Mouse (Mus musculus) limb, embryonic 11.5 days (tissue): Measurements from ENCODE around the gene Ero1l. TPM values are rescaled to one million over a fixed set of nuclear protein-coding genes. Genes with fewer than 3 reads are reported as not detected.

Experiments used
- ATAC-seq: fragments of 200-750 bp; cut with Nextera tagmentation; 2 replicates; pipeline ENCODE4 v1.8.0; 2017; ENCODE audit warnings: low read depth; ENCODE audit not compliant: insufficient number of reproducible peaks, low FRiP score, low TSS enrichment
- DNase-seq: peaks from one replicate; pipeline ENCODE4 v3.0.0-alpha.2; 2015; ENCODE audit warnings: low spot score
- H3K27ac ChIP-seq: fragments of 300-500 bp; sonication (generic); replicated peaks from 2 replicates; pipeline ENCODE4 v1.5.1; 2014; ENCODE audit warnings: low read depth, mild to moderate bottlenecking, low read length
- H3K27me3 ChIP-seq: fragments of 300-500 bp; sonication (generic); 2 replicates; pipeline ENCODE4 v1.6.1; 2014; ENCODE audit warnings: mild to moderate bottlenecking, low read length, mixed read lengths; ENCODE audit not compliant: control insufficient read depth, insufficient read depth
- H3K36me3 ChIP-seq: fragments of 300-500 bp; sonication (generic); 2 replicates; pipeline ENCODE4 v1.6.1; 2014; ENCODE audit warnings: mild to moderate bottlenecking, low read length, moderate library complexity, mixed read lengths; ENCODE audit not compliant: control insufficient read depth, insufficient read depth
- H3K4me1 ChIP-seq: fragments of 300-500 bp; sonication (generic); 2 replicates; pipeline ENCODE4 v1.6.1; 2014; ENCODE audit warnings: low read length, mixed read lengths; ENCODE audit not compliant: control insufficient read depth, insufficient read depth
- H3K4me2 ChIP-seq: fragments of 300-500 bp; sonication (generic); 2 replicates; pipeline ENCODE4 v1.6.1; 2014; ENCODE audit warnings: low read depth, mild to moderate bottlenecking, moderate library complexity; ENCODE audit not compliant: severe bottlenecking
- H3K4me3 ChIP-seq: fragments of 300-500 bp; sonication (generic); 2 replicates; pipeline ENCODE4 v1.5.1; 2014; ENCODE audit warnings: low read depth, low read length
- H3K9ac ChIP-seq: fragments of 300-500 bp; sonication (generic); 2 replicates; pipeline ENCODE4 v1.6.1; 2014; ENCODE audit warnings: mild to moderate bottlenecking, low read length
- H3K9me3 ChIP-seq: fragments of 300-500 bp; sonication (generic); 2 replicates; pipeline ENCODE4 v1.6.1; 2016; ENCODE audit warnings: low read length; ENCODE audit not compliant: control insufficient read depth
- WGBS: fragments of 180-500 bp; shearing (Covaris S2); extraction: QIAGEN DNeasy Blood & Tissue Kit; methylation state at CpG from one replicate; pipeline ENCODE4 v1.1.7; 2014; 5-methylcytosine and 5-hydroxymethylcytosine counted together
- polyA plus RNA-seq: library from polyadenylated mRNA; unstranded; fragments of >200 nt; fragmentation: Nextera tagmentation; extraction: Ambion mirVana; gene quantifications from 2 replicates; pipeline ENCODE4 v1.2.1, GENCODE M21; 2014

Ero1l gene
- polyA plus RNA-seq, 1 experiment from 2014 or later = 29.3 TPM

DNA sequence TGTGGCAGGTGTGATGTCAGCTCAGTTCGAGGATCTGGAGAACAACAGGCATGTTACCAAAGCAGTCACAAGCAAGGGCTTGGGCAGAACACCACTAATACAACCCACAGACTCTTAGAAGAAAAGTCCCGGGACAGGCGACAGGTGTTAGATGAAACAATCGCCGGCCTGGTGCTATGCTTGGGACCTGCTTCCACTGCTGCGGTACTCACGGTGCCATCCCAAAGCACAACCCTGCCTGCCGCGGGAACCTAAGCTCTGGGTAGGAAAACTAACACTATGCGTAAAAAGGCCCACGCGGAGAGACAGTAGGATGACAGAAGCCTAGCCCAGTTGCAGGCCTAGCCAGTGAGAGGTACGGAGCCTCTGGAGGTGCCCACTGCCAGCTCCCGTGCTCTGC, 8.5 kb downstream of the Ero1l start:
- Histone ChIP-seq H3K27me3 (no peaks in the 10 kb centered on the region), H3K4me3 (no peak overlapping the region), H3K9me3 (no peaks in the 10 kb centered on the region), H3K9ac (no peak overlapping the region), H3K36me3 (no peaks in the 10 kb centered on the region), H3K27ac (no peak overlapping the region), H3K4me1 (no peaks in the 10 kb centered on the region), H3K4me2 (no peak overlapping the region)
- DNase-seq = no peak
- WGBS = 90% methylated on average over 14 of the region's 14 CpGs
- no peak for ATAC-seq

DNA sequence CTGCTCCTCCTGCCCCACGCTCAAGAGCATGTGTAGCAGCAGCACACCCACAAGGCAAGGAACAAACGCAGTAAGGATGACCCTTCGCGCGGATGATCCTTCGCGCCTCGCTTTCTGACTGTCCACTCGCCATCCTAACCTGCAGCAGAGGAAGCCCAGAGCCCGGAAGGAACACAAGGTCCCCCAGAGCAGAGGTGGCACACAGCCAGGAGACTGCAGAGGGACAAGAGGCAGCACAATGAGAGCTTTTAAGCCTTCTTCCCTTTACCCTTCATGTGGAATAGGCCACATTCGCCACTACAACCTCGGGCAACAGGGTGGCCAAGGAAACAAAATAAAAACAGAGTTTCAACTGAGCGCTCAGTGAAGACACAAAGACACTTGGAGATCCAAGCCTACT, 8.9 kb downstream of the Ero1l start:
- no peak overlapping the region for H3K4me3 ChIP-seq
- no peak overlapping the region for H3K4me2 ChIP-seq
- no peaks in the 10 kb centered on the region for H3K36me3 ChIP-seq
- no peaks in the 10 kb centered on the region for H3K27me3 ChIP-seq
- 93% methylated on average over 13 of the region's 13 CpGs for WGBS
- ATAC-seq = no peak
- H3K9me3 ChIP-seq = no peaks in the 10 kb centered on the region
- H3K9ac ChIP-seq = no peak overlapping the region
- H3K27ac ChIP-seq = no peak overlapping the region
- no peaks in the 10 kb centered on the region for H3K4me1 ChIP-seq
- no peak for DNase-seq

DNA sequence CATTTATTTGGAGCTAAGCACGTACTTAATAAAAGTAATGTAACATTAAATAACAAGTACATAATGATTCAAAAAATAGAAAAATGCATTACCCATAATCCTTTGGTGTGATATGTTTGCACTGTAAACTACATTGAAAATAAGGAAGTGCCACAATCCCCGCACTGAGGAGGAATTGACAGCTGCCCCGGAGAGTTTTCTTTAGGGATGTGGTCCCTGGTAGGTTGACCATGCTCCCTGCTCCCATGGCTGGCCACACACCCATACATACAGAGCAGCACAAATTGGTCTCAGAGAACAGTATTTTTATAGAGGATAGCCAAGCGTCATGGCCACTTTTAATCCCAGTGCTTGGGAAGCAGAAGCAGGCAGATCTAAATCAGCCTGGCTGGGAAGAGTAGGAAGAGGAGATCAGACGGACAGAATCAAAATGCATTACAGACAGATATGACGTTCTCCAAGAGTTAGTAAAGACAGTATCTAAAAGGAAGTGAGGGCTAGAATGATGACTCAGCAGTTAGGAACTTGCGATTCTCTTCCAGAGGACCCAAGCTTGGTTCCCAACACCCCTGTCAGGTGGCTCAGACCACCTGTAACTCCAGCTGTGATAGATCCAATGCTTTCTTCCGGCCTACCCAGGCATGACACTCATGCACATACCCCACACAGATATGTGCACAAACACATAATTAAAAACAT, 10.8 kb downstream of the Ero1l start:
- DNase-seq (no peak), ATAC-seq (no peak)
- WGBS = 87% methylated on average over 8 of the region's 8 CpGs
- no peaks in the 10 kb centered on the region for H3K36me3 ChIP-seq
- no peak overlapping the region for H3K9ac ChIP-seq
- H3K27ac ChIP-seq = no peak overlapping the region
- no peaks in the 10 kb centered on the region for H3K27me3 ChIP-seq
- H3K4me2 ChIP-seq = no peak overlapping the region
- no peak overlapping the region for H3K4me3 ChIP-seq
- H3K4me1 ChIP-seq = no peaks in the 10 kb centered on the region
- no peaks in the 10 kb centered on the region for H3K9me3 ChIP-seq

DNA sequence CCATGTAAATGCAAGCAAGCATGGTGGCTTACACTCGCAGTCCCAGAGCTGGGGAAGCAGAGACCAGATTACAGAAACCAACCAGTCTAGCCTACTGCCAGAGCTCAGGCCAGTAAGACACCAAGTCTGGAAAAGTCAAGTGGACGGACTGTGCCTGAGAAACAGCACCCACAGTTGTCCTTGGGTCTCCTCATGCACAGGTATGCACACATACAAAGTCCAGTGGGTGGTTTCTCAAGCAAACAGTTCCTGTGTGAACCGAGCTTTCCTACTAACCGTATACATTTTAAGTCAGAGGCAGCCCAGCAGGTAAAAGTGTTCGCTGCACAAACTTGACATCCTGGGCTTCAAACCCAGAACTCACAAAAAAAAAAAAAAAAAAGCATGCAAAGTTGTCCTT, 12.7 kb downstream of the Ero1l start:
- no peaks in the 10 kb centered on the region for H3K9me3 ChIP-seq
- no peak for DNase-seq

DNA sequence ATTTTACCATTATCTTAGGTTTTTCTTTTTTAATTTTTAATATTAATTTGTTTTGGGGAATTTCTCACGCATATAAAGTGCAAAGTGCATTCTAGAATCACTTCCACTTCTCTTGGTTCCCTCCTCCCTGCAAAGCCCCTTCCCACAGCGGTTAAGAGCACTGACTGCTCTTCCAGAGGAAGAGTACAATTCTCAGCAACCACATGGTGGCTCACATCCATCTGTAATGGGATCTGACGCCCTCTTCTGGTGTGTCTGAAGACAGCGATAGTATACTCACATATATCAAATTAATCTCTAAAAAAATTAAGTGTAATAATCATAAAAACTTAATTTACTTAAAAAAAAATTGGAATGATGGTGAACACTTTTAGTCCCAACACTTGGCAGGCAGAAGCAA, 14.2 kb downstream of the Ero1l start:
- no peaks in the 10 kb centered on the region for H3K9me3 ChIP-seq
- no peak overlapping the region for H3K27ac ChIP-seq
- ATAC-seq (no peak), DNase-seq (no peak)
- H3K4me3 ChIP-seq = no peak overlapping the region
- peaks cover 2% of the 10 kb centered on the region; the same call in 1 of the 2 replicates for H3K36me3 ChIP-seq
- no peaks in the 10 kb centered on the region for H3K27me3 ChIP-seq
- no peak overlapping the region for H3K9ac ChIP-seq
- 78% methylated on average over 4 of the region's 4 CpGs for WGBS
- H3K4me2 ChIP-seq = no peak overlapping the region
- no peaks in the 10 kb centered on the region for H3K4me1 ChIP-seq

More for the DNA sequence above, 12.7 kb downstream of the Ero1l start:
- 94% methylated on average over 5 of the region's 5 CpGs for WGBS
- no peak for ATAC-seq
- Histone ChIP-seq H3K27me3 (no peaks in the 10 kb centered on the region), H3K4me1 (no peaks in the 10 kb centered on the region), H3K36me3 (no peaks in the 10 kb centered on the region), H3K27ac (no peak overlapping the region), H3K4me2 (no peak overlapping the region), H3K4me3 (no peak overlapping the region), H3K9ac (no peak overlapping the region)

DNA sequence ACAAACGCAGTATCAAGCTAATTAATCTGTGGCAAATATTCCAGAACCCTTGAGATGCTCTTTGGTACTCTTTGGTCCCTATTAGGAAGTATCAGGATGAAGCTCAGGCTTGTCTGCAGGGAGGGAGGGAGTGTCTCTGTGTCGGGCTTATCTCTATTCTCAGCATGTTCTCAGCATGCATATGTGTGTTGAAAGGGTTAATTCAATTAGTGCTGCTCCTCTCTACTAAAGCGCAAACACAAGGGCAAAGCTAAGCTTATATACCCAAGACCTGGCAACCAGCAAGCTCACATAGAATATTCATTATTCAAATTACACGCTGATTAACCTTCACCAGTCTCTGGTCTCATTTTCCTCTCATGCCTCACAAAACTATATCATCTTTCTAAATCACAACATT, 14.6 kb downstream of the Ero1l start:
- Histone ChIP-seq H3K9me3 (no peaks in the 10 kb centered on the region), H3K4me2 (no peak overlapping the region), H3K27ac (no peak overlapping the region), H3K4me1 (no peaks in the 10 kb centered on the region), H3K27me3 (no peaks in the 10 kb centered on the region), H3K9ac (no peak overlapping the region), H3K4me3 (no peak overlapping the region), H3K36me3 (peaks cover 2% of the 10 kb centered on the region; the same call in 1 of the 2 replicates)
- 77% methylated on average over 4 of the region's 4 CpGs for WGBS
- ATAC-seq = no peak
- DNase-seq = no peak

DNA sequence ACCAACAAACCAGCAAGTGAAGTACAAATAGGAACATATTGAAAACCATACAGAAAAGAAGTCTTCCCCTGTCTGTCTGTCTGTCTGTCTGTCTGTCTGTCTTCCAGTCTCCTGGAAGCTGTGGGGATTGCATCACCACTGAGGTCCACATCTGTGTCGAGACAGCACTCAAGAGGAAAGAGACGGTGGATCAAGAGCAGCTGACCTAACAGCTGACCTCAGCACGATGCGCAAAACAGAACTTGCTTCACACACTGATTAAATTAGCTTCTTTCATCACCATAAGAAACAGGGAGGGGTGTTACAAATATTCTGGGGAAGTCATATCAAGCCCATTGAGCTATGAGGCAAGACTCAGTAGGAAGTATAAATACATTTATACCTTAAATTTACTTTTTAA, 27.0 kb downstream of the Ero1l start:
- Histone ChIP-seq H3K9me3 (no peaks in the 10 kb centered on the region), H3K36me3 (no peaks in the 10 kb centered on the region), H3K4me2 (no peak overlapping the region), H3K9ac (no peak overlapping the region), H3K27ac (no peak overlapping the region), H3K4me1 (no peaks in the 10 kb centered on the region), H3K4me3 (no peak overlapping the region), H3K27me3 (no peaks in the 10 kb centered on the region)
- 78% methylated on average over 4 of the region's 4 CpGs for WGBS
- ATAC-seq (no peak), DNase-seq (no peak)

DNA sequence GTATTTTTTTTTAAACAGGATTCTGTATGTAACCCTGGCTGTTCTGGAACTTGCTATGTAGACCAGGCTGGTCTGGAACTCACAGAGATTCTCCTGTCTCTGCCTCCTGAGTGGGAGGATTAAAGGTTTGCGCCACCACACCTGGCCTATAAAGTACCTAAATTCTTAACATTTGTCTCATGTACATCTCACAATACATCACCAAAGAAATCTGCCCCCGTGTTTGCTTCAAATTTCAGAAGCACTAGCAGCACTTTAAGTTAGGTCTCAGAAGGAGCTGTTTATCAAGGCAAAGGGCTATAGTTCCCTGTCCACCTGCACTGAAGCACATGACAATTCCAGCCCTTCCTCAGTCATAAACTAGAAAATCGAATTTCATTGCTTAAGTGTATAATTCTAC, 36.5 kb downstream of the Ero1l start:
- Histone ChIP-seq H3K4me1 (no peaks in the 10 kb centered on the region), H3K4me3 (no peak overlapping the region), H3K9me3 (no peaks in the 10 kb centered on the region), H3K36me3 (no peaks in the 10 kb centered on the region), H3K9ac (no peak overlapping the region), H3K4me2 (no peak overlapping the region), H3K27me3 (no peaks in the 10 kb centered on the region), H3K27ac (no peak overlapping the region)
- no peak for ATAC-seq
- no peak for DNase-seq
- 84% methylated on average over 3 of the region's 3 CpGs for whole genome bisulfite sequencing

DNA sequence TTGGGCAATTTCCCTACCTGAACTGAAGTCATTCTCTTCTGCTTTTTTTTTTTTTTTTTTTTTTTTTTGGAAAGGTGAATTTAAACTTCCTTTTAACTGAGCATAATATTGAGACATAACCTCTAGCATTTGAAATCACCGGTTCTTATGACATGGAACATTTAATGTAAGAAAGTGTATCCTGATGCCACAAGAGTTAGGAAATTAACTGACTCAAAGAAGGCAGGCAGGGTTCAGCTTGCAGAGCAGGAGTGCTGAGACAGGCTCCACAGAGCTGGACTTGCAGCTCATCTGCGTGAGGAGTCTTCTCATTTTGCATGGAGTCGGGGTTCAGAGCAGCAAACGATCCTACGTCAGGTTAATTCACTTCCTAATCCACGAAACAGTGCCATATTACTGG, 42.8 kb downstream of the Ero1l start:
- no peak overlapping the region for H3K9ac ChIP-seq
- H3K4me1 ChIP-seq = no peaks in the 10 kb centered on the region
- no peaks in the 10 kb centered on the region for H3K36me3 ChIP-seq
- DNase-seq (no peak), ATAC-seq (no peak)
- no peak overlapping the region for H3K27ac ChIP-seq
- no peaks in the 10 kb centered on the region for H3K9me3 ChIP-seq
- H3K4me2 ChIP-seq = no peak overlapping the region
- H3K27me3 ChIP-seq = no peaks in the 10 kb centered on the region
- H3K4me3 ChIP-seq = no peak overlapping the region
- 85% methylated on average over 6 of the region's 6 CpGs for WGBS
